Mouse (Mus musculus) kidney, postnatal 36 days (tissue): Measurements from ENCODE around the gene Cenpb.

Experiments used
- DNase-seq, 2 experiments: peaks; one replicate each; pipeline ENCODE4 v3.0.0; 2021 to 2022; ENCODE audit warnings: mixed read lengths in 2 of 2

Gene Cenpb

GRCm38 (mm10) chr2:131163924-131164323, 15.9 kb downstream of the Cenpb start:
- DNase-seq = peak; percentile 68 to 86

DNA sequence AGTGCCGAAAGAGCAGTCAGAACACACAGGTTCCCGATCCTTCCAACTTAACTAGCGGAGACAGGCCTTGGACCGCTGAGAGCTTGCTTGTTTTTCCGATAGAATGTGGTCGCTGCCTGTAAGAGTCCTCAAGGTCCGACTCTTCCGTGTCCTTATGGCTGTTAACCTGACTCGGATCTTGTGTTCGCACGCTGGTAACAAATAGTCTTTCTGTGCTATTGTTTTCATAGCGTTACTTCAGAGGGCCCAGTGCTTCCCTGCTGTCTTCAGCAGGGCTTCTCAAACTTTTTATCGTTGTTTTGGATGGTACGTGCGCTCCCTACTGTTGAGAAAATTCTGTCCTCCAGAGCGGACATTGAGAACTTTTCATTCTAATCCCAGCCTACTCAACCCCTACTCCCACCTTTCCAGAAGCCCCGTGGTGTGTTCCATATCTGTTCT, 19.2 kb downstream of the Cenpb start:
- DNase-seq = peak; percentile 39 to 53

GRCm38 (mm10) chr2:131159938-131160581, 19.8 kb downstream of the Cenpb start, which contains the start of gene 1700037H04Rik:
TSS of gene 1700037H04Rik (minus strand) at chr2:131160081.
- peak; percentile 99 for DNase-seq

- DNase-seq = peak in 1 of 2 experiments; percentile 51
Observed at GRCm38 (mm10) chr2:131159491-131159910, 20.4 kb downstream of the Cenpb start.

GRCm38 (mm10) chr2:131156987-131157386, 22.9 kb downstream of the Cenpb start:
- DNase-seq = no peak

- DNase-seq = no peak
Observed at GRCm38 (mm10) chr2:131154036-131154435, 25.8 kb downstream of the Cenpb start.

DNA sequence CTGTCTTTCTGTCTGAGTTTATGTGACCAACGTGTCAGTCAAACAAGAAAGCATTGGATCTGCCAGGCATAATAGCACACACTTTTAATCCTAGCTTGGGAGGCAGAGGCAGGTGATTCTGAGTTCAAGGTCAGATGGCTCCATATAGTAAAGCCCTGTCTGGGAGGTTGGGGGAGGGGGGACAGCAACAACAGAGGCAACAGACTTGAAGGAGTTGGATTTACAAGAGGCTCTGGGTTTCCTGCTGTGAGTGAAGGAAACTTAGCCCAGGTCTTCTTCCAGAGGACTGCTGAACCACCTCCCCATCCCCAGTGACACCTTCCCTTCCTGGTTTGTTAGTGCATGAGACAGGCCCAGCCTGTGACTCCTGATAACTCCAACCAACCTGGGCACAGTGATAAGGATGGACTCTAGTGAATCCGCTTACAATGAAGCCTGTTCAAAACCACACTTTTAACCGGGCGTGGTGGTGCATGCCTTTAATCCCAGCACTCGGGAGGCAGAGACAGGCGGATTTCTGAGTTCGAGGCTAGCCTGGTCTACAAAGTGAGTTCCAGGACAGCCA, 27.6 kb downstream of the Cenpb start:
- no peak for DNase-seq

DNA sequence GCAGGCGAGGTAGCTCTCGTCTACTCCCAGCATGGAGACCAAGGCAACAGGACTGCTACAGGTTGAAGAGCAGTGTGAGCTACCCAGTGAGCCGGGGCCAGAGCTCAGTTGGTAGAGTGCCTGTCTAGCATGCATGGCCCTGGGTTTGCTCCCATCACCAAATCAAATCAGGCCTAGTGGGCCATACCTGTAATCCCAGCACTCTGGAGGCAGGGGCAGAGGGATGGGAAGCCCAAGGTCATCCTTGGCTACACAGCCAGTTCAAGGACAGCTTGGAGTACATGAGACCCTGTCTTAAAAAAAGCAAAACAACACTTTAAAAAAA, 30.7 kb downstream of the Cenpb start:
- no peak for DNase-seq

DNA sequence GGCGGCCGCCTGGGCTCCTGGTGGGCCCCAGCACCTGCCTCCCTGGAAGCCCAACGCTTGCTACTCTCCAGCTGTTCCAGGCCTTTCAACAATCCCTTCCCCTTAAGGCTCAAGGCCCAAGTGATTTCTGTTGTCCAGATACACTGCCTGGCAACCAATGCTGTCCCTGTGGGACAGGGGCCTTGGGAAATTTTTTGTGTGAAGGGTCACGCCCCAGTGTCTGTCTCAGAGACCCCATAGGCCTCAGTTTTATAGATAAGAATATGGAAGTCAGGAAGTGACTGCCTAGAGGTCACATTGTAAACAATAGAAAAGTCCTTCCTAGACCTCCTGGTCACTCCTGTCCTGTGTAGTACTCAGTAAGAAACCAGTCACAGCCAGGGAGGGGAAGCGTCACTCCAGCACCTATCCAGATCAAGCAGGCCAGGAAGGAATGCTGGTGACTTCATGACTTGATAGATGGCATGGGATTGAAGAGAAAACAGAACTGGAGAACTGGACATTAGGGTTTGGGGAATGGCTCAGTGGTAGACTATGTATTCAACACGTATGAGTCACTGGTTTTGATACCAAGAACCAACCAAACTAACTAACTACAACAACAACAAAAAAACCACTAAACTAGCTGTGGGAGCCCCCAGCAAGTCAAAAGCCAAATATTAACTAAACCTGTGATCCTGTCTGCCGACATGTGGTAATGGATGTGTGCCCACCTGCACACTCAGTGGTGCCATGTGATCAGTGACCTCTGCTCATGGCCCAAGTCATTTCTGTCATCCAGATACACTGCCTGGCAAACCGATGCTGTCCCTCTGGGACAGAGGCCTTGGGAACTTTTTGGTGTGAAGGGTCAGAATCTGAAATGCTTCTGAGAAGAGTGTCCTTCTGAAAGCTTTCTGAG, 31.3 kb downstream of the Cenpb start:
- no peak for DNase-seq

DNA sequence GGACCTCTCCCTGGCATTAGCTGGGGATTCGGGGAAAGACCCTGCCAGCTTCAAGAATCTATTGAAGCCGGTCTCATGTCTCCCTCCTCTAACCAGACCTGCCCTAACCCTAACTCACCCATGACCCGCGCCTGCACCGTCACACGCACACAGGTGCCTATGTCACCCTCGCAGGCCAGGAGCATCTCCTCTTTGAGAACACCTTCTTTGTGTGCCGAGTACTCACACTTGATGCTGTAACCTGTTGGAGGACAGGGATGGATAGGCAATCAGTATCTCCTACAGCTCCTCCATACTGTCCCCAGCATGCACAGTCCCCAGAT, 32.9 kb downstream of the Cenpb start:
- no peak for DNase-seq

DNA sequence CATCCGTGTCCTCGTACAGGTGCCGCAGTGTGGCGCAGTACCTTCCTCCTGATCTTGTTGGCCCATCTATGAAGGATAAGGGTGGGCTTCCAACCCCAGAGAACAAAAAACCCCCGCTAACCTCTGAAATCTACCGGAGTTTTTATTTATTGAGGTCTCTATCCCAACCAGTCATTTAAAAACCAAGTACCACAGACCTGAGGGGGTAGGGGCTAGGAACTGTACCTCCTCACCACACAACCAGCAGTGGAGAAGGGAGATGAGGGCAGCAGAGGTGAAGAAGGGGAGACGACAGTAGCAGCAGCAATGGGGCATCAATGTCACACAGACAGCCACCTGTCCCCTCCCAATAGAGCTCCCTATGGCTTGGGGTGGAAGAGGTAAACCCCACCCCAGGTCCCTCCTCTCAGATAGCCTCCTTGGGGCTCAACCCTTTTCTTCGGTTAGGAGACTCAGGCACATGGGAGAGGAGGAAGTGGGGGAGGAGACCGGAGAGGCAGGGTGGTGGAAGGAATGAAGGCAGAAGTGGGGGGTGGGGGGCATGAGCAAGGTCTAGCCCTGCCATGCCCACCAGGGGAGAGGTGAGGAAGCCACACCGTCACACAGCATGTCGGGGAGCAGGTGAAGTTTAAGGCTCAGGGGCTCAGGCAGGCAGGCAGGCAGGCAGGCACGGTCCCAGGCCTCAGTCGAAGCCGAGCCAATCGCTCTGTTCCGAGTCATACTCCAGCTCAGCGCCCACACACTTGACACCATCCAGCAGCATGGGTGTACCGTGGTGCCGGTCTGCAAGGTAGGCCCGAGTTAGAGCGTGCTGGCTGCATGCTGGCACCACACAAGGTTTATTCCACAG, 33.4 kb downstream of the Cenpb start:
- DNase-seq = no peak

GRCm38 (mm10) chr2:131145536-131145935, 34.3 kb downstream of the Cenpb start:
- no peak for DNase-seq

DNA sequence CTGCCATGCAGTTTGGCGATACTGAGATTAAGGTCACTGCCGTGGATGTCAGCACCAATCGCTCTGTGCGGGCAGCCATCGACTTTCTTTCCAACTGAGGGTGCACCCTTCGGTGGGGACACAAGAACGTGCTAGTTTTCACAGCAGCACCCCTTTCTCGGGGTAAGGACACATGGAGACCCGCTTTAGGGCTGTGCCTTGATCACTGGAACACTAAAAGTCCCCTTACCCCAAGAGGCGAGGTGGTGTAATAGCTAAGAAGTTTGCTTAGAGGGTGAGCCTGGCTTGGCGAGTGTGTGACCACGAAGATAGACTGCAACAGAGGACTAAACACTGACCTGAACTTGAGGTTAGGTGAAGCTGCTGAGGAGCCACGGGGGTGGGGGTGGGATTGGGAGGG, 34.7 kb downstream of the Cenpb start:
- DNase-seq = no peak

DNA sequence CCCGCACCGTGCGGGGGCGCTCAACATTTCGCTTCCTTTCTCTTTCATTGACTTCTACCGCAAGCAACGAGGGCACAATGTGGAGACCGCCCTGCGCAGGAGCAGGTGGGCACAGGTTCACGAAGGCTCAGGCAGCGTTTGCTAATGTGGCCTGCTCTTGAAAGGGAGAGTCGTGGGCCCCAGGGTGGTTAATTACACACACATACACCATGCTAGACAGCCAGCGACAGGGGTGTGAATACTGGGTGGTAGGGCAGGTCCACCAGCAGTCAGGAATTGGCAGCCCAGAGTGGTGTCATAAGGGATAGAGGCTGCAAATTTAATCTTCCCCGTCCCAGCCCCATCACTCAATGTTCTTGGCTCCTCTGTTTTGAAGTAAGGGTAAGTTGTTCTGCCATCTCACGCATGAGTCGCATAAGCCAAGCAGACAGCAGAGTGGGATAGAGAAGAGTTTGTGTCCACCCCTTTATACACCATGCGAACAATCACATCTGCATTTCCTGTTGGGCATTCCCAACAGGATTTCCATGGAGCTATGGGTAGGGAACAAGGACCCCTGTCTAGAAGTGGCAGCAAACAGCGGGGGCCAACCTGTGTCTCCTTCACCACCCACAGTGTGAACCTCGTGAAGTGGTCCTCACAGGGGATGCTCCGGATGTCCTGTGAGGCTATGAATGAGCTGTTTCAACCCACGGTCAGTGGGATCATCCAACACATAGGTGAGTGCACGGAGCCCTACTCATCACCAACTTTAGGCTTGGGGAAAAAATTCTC, 36.7 kb downstream of the Cenpb start:
- DNase-seq = no peak

GRCm38 (mm10) chr2:131142592-131142991, 37.3 kb downstream of the Cenpb start:
- DNase-seq = peak; percentile 70 to 91

DNA sequence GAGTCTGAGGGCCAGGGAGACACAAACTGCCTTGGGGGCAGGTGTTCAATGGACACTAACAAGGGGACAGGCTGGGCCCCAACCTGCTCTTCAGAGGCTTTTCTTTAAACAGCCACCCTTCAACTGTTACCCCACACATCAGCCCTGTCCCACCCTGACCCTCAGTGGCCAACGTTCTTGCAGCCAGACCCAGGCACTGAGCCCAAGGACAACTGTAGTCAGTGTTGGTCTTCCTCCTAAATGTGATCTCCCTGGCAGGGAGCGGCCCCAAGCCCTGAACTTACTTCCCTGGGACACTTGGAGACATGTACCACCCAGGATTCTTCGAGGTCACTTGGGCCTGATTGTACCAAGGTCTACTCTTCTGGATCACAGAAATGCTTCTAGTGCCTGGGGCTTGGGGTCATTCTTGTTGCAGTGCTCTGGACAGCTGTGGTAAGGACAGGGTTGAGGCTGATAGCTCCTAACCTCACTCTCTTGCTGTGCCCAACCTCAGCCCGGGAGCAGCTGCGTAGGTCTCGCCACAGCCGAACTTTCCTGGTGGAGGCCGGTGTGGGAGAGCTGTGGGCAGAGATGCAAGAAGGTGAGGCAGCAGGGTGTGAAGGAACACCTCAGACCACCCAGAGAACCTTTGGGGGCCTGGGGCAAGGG, 38.4 kb downstream of the Cenpb start:
- DNase-seq = no peak

GRCm38 (mm10) chr2:131140533-131140905, 39.3 kb downstream of the Cenpb start:
- DNase-seq = no peak

DNA sequence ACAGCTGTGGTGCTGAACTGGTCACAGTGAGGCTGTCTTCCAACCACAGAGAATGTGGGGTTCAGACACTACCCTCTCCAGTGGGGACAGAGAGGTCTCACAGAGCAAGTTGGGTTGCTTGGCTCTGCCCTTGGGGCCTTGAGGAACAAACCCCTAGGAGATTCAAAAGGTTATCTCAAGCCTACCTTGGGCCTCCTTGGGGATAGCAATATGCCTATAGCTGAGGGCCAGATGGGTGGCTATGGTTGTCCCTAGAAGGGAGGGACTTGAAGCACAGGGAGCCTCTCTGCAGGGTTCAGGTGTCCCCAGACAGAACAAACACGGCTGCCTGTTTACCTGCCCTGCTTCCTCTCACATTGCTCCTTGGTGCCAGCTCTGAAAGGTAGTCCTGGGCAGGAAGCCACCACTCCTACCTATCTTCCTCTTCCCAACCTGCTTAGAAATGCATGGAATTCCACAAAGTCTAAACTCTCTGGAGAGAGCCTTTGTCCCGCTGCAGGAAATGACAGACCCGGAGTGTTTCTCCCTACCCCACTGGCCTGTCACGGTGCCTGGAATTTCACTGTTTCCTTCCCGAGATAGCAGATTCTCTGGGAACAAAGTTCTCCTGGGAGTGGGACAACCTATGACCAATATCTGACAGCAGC, 39.9 kb downstream of the Cenpb start:
- peak; percentile 39 to 53 for DNase-seq

GRCm38 (mm10) chr2:131139287-131139686, 40.6 kb downstream of the Cenpb start:
- DNase-seq = no peak

DNA sequence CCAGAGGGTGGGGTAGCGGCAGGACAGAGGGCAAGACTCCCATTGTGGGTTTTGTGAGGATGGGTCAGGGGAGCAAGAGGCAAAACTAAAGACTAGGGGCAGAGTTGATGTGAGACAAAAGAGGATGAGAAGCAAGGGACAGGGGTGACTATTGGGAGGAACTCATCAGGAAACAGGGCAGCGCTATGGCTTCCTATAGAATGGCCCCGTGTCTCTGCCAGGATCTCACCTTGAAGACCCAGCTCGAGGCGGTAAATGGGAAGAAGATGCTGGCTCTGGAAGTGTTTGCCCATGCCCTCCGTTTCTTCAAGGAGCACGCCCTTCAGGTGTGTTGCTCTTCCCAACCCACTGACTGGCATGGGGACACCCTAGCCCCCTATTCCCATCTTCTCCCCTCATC, 41.1 kb downstream of the Cenpb start:
- no peak for DNase-seq

DNA sequence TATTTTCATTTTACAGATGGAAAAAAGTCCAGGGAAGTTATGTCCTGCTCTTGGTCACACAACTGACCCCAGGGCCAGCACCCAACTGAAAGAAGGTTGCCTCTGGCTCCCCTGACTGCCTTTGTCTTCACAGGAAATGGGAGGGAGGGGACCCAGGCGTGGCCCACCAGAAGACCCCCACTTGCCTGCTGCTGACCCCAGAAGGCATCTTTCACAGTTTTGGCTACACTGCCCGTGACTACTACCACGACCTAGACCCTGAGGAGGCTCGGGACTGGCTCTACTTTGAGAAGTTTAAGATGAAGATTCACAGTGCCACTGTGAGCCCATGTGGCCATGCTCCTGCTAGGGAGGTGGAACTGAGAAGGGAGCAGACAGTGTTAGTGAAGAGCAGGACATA, 41.6 kb downstream of the Cenpb start:
- peak in 1 of 2 experiments; percentile 0 for DNase-seq
